ENCODE assay signal across 23 mouse cellular contexts in the genomic region with DNA sequence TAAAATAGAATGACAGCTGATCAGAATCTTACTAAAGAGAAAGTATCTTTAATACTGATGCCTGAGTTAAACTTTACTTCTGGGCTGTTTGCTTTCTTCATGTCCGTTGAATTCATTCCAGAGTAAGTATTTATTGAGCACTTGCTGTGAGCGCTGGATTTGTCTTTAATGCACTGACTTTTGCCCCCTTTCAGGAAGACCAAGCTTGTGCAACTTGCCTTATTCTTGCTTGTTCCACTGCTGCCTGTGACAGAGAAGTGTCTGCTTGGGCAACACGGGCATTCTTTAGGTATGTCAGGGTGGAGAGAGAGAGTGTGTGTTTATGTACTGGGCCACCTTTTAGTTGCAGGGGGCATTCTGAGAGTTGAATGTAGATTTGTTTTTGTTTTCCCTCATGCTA. TPM values are rescaled to one million over a fixed set of nuclear protein-coding genes. Genes with fewer than 3 reads are reported as not detected.
DNase-seq lines count a peak whose midpoint lies in the region; ATAC-seq lines count a peak whose summit lies in the region.
"Had no signal": no experiment of that assay in that cellular context is flagged by ENCODE, and none has a peak within 500 bp of the region (broad histone marks: within the 10 kb centered on the region; RNA-seq: fewer than 3 reads in every experiment).

No protein-coding gene starts in this region.

- H3K27me3 ChIP-seq in liver, embryonic 16.5 days (ENCODE audit: control insufficient read depth, insufficient read depth, low read depth, low read length), result no peaks in the 10 kb centered on the region
- H3K27me3 ChIP-seq in liver, embryonic 12.5 days (replicated peaks), result no peaks in the 10 kb centered on the region
- H3K27me3 ChIP-seq: CH12.LX; embryonic facial prominence, embryonic 12.5 days; forebrain, embryonic 13.5 days; forebrain, embryonic 15.5 days; Patski had no signal

- DNase-seq in heart, adult 11 months, result peak; percentile 42
- no peak for DNase-seq in heart, adult 8-10 months (ENCODE audit: low spot score)
- DNase-seq in yolk sac, embryonic 10.5 days (ENCODE audit: low spot score), result peak; percentile 36
- DNase-seq: adrenal gland, adult 8-10 months; adrenal gland, postnatal 14 days; adrenal gland, postnatal 36 days; B cell, adult 2 months; cerebellum, adult 11-12 months; cerebellum, adult 2 months; cerebellum, adult 9-10 months; cerebellum, postnatal 10 days; cerebellum, postnatal 25 days had no signal

- H3K4me1 ChIP-seq in liver, embryonic 16.5 days (ENCODE audit: control insufficient read depth, low read depth, low read length), result no peaks in the 10 kb centered on the region
- H3K4me1 ChIP-seq in liver, embryonic 12.5 days, result no peaks in the 10 kb centered on the region
- H3K4me1 ChIP-seq: embryonic facial prominence, embryonic 10.5 days; embryonic facial prominence, embryonic 12.5 days; forebrain, embryonic 13.5 days; forebrain, embryonic 15.5 days had no signal

- peaks cover 58% of the 10 kb centered on the region for H3K36me3 ChIP-seq in liver, embryonic 16.5 days (ENCODE audit: control insufficient read depth, insufficient read depth)
- peaks cover 96% of the 10 kb centered on the region for H3K36me3 ChIP-seq in liver, embryonic 12.5 days

- 73% methylated on average over 3 of the region's 3 CpGs for WGBS in liver, embryonic 16.5 days (ENCODE audit: insufficient replicate concordance)
- 92% methylated on average over 3 of the region's 3 CpGs for WGBS in liver, embryonic 12.5 days (ENCODE audit: insufficient replicate concordance)

- no peaks in the 10 kb centered on the region for H3K9me3 ChIP-seq in liver, embryonic 16.5 days (replicated peaks; ENCODE audit: control insufficient read depth, low read length)
- H3K9me3 ChIP-seq in liver, embryonic 12.5 days (replicated peaks), result no peaks in the 10 kb centered on the region
- H3K9me3 ChIP-seq: embryonic facial prominence, embryonic 10.5 days; embryonic facial prominence, embryonic 12.5 days; forebrain, embryonic 13.5 days; forebrain, embryonic 15.5 days; G1E had no signal

- no peak overlapping the region for H3K4me2 ChIP-seq in liver, embryonic 16.5 days (ENCODE audit: low read depth, low read length)
- H3K4me2 ChIP-seq in liver, embryonic 12.5 days, result no peak overlapping the region
- H3K4me2 ChIP-seq: embryonic facial prominence, embryonic 12.5 days; forebrain, embryonic 13.5 days; forebrain, embryonic 15.5 days had no signal

- ATAC-seq in liver, embryonic 16.5 days (ENCODE audit: low read depth), result 0 out of 2 replicates have a peak, but pooled peaks have one; percentile 24
- no peak for ATAC-seq in liver, embryonic 12.5 days
- ATAC-seq: activated CD4-positive, CD25-positive, alpha-beta regulatory T cell, adult 4 months; CD4-positive, CD25-positive, alpha-beta regulatory T cell, adult 4 months; forebrain, embryonic 13.5 days; forebrain, embryonic 15.5 days; Patski had no signal

- no peak overlapping the region for H3K9ac ChIP-seq in liver, embryonic 16.5 days (ENCODE audit: low read depth, low read length)
- H3K9ac ChIP-seq in liver, embryonic 12.5 days, result no peak overlapping the region
- H3K9ac ChIP-seq: embryonic facial prominence, embryonic 12.5 days; forebrain, embryonic 13.5 days; forebrain, embryonic 15.5 days had no signal

- H3K27ac ChIP-seq in liver, embryonic 16.5 days (ENCODE audit: low read length), result no peak overlapping the region
- no peak overlapping the region for H3K27ac ChIP-seq in liver, embryonic 12.5 days
- H3K27ac ChIP-seq: embryonic facial prominence, embryonic 10.5 days; embryonic facial prominence, embryonic 12.5 days; forebrain, embryonic 13.5 days; forebrain, embryonic 15.5 days had no signal

- no peak overlapping the region for H3K4me3 ChIP-seq in liver, embryonic 16.5 days (ENCODE audit: low read depth, low read length)
- H3K4me3 ChIP-seq in liver, embryonic 12.5 days, result no peak overlapping the region
- H3K4me3 ChIP-seq: embryonic facial prominence, embryonic 10.5 days; embryonic facial prominence, embryonic 12.5 days; forebrain, embryonic 13.5 days; forebrain, embryonic 15.5 days had no signal

RNA-seq across cellular contexts. Expression of a gene that starts 22.2 kb away (rescaled TPM):
- 10 to 100 TPM in 3 of 4 experiments, 1 to 10 TPM in 1; 9.5 to 11.4 (median 10.4) TPM for total RNA-seq in heart, adult 8-10 months (2022)
- polyA plus RNA-seq in liver, embryonic 16.5 days (2015; fragmentation: Nextera tagmentation; extraction: Ambion mirVana), result 9.1 and 9.5 TPM in 2 replicates
- polyA plus RNA-seq in liver, embryonic 12.5 days (2016; fragmentation: Nextera tagmentation; extraction: Ambion mirVana), result 21.9 and 22.7 TPM in 2 replicates

RNA-seq across cellular contexts. Expression of a gene that starts 32.3 kb away (rescaled TPM):
- total RNA-seq in heart, adult 8-10 months (2022), result 10 to 100 TPM; 18.8 to 22.6 (median 21.3) TPM
- polyA plus RNA-seq in liver, embryonic 16.5 days (2015; fragmentation: Nextera tagmentation; extraction: Ambion mirVana), result 18.1 and 19.9 TPM in 2 replicates
- 30.0 and 31.0 TPM in 2 replicates for polyA plus RNA-seq in liver, embryonic 12.5 days (2016; fragmentation: Nextera tagmentation; extraction: Ambion mirVana)

RNA-seq across cellular contexts. Expression of a gene that starts 37.6 kb away (rescaled TPM):
- 1 to 10 TPM; 4.0 to 4.8 (median 4.4) TPM for total RNA-seq in heart, adult 8-10 months (2022)
- polyA plus RNA-seq in liver, embryonic 16.5 days (2015; fragmentation: Nextera tagmentation; extraction: Ambion mirVana), result 0.54 and 0.64 TPM in 2 replicates
- polyA plus RNA-seq in liver, embryonic 12.5 days (2016; fragmentation: Nextera tagmentation; extraction: Ambion mirVana), result 1.6 and 2.1 TPM in 2 replicates
